Mouse (Mus musculus) splenic B cell, adult 2 months (primary cell): ENCODE results near the gene Mvb12a.

Experiments used
- DNase-seq: peaks from one replicate; pipeline ENCODE4 v3.0.0-alpha.2; 2011; ENCODE audit warnings: low read depth, low spot score
- H3K27me3 ChIP-seq: 2 replicates; pipeline ENCODE4 v1.6.1; 2012; ENCODE audit warnings: mild to moderate bottlenecking, low read length, moderate library complexity, mixed read lengths; ENCODE audit not compliant: control insufficient read depth, poor library complexity, insufficient read depth, severe bottlenecking
- H3K36me3 ChIP-seq: 2 replicates; pipeline ENCODE4 v1.6.1; 2012; ENCODE audit warnings: mild to moderate bottlenecking, low read length, moderate library complexity, mixed read lengths; ENCODE audit not compliant: control insufficient read depth, poor library complexity, insufficient read depth, severe bottlenecking

Mvb12a gene

GRCm38 (mm10) chr8:71545053-71545452 is 2.3 kb downstream of the Mvb12a start:
- DNase-seq, result no peak
- Histone ChIP-seq H3K27me3 (no peaks in the 10 kb centered on the region), H3K36me3 (peaks cover 9% of the 10 kb centered on the region)

- H3K36me3 ChIP-seq, result peaks cover 9% of the 10 kb centered on the region
- DNase-seq, result no peak
- no peaks in the 10 kb centered on the region for H3K27me3 ChIP-seq
Observed at GRCm38 (mm10) chr8:71547590-71547989, 4.9 kb downstream of the Mvb12a start.

- H3K36me3 ChIP-seq, result peaks cover 5% of the 10 kb centered on the region
Observed at GRCm38 (mm10) chr8:71550754-71551153, 8.0 kb downstream of the Mvb12a start.

GRCm38 (mm10) chr8:71552770-71553169 is 10.0 kb downstream of the Mvb12a start:
- H3K27me3 ChIP-seq, result no peaks in the 10 kb centered on the region
- peaks cover 1% of the 10 kb centered on the region for H3K36me3 ChIP-seq
- no peak for DNase-seq

More at GRCm38 (mm10) chr8:71550754-71551153, 8.0 kb downstream of the Mvb12a start:
- no peaks in the 10 kb centered on the region for H3K27me3 ChIP-seq
- DNase-seq, result no peak

- no peak for DNase-seq
Observed at GRCm38 (mm10) chr8:71554001-71554400, 11.3 kb downstream of the Mvb12a start.

GRCm38 (mm10) chr8:71554644-71555043 is 11.9 kb downstream of the Mvb12a start:
- Histone ChIP-seq H3K36me3 (no peaks in the 10 kb centered on the region), H3K27me3 (no peaks in the 10 kb centered on the region)
- no peak for DNase-seq

More at GRCm38 (mm10) chr8:71554001-71554400, 11.3 kb downstream of the Mvb12a start:
- Histone ChIP-seq H3K36me3 (no peaks in the 10 kb centered on the region), H3K27me3 (no peaks in the 10 kb centered on the region)

- H3K27me3 ChIP-seq, result no peaks in the 10 kb centered on the region
- peak; percentile 32 for DNase-seq
- no peaks in the 10 kb centered on the region for H3K36me3 ChIP-seq
Observed at GRCm38 (mm10) chr8:71558071-71558957, 15.6 kb downstream of the Mvb12a start, which contains the start of gene Tmem221. Tmem221 (minus strand) TSS chr8:71558871.

- DNase-seq, result peak; percentile 86
- no peaks in the 10 kb centered on the region for H3K27me3 ChIP-seq
- H3K36me3 ChIP-seq, result no peaks in the 10 kb centered on the region
Observed at GRCm38 (mm10) chr8:71558958-71559690, 16.4 kb downstream of the Mvb12a start.

- no peak for DNase-seq
- Histone ChIP-seq H3K36me3 (no peaks in the 10 kb centered on the region), H3K27me3 (no peaks in the 10 kb centered on the region)
Observed at GRCm38 (mm10) chr8:71560071-71560470, 17.3 kb downstream of the Mvb12a start.

- H3K27me3 ChIP-seq, result no peaks in the 10 kb centered on the region
- DNase-seq, result no peak
- no peaks in the 10 kb centered on the region for H3K36me3 ChIP-seq
Observed at GRCm38 (mm10) chr8:71560765-71561164, 18.0 kb downstream of the Mvb12a start.

- peak; percentile 91 for DNase-seq
- Histone ChIP-seq H3K27me3 (no peaks in the 10 kb centered on the region), H3K36me3 (no peaks in the 10 kb centered on the region)
Observed at GRCm38 (mm10) chr8:71561401-71561800, 18.7 kb downstream of the Mvb12a start.

GRCm38 (mm10) chr8:71562751-71563150 is 20.0 kb downstream of the Mvb12a start:
- no peaks in the 10 kb centered on the region for H3K36me3 ChIP-seq
- DNase-seq, result peak; percentile 86
- H3K27me3 ChIP-seq, result no peaks in the 10 kb centered on the region

GRCm38 (mm10) chr8:71563992-71564391 is 21.3 kb downstream of the Mvb12a start:
- no peaks in the 10 kb centered on the region for H3K27me3 ChIP-seq
- no peak for DNase-seq
- no peaks in the 10 kb centered on the region for H3K36me3 ChIP-seq

- no peak for DNase-seq
- Histone ChIP-seq H3K27me3 (no peaks in the 10 kb centered on the region), H3K36me3 (no peaks in the 10 kb centered on the region)
Observed at GRCm38 (mm10) chr8:71566501-71566900, 23.8 kb downstream of the Mvb12a start, which contains the start of gene Nxnl1. Nxnl1 (minus strand) TSS chr8:71566601.

- DNase-seq, result no peak
- no peaks in the 10 kb centered on the region for H3K36me3 ChIP-seq
Observed at GRCm38 (mm10) chr8:71567587-71567986, 24.9 kb downstream of the Mvb12a start.

More at GRCm38 (mm10) chr8:71567587-71567986, 24.9 kb downstream of the Mvb12a start:
- no peaks in the 10 kb centered on the region for H3K27me3 ChIP-seq
